Mouse (Mus musculus) retina, postnatal 7 days (tissue): ENCODE data around the gene Twistnb.

ENCODE experiments used
- DNase-seq: peaks from one replicate; pipeline ENCODE4 v3.0.0-alpha.2; 2012; ENCODE audit warnings: low read depth, low spot score

Gene Twistnb

DNA sequence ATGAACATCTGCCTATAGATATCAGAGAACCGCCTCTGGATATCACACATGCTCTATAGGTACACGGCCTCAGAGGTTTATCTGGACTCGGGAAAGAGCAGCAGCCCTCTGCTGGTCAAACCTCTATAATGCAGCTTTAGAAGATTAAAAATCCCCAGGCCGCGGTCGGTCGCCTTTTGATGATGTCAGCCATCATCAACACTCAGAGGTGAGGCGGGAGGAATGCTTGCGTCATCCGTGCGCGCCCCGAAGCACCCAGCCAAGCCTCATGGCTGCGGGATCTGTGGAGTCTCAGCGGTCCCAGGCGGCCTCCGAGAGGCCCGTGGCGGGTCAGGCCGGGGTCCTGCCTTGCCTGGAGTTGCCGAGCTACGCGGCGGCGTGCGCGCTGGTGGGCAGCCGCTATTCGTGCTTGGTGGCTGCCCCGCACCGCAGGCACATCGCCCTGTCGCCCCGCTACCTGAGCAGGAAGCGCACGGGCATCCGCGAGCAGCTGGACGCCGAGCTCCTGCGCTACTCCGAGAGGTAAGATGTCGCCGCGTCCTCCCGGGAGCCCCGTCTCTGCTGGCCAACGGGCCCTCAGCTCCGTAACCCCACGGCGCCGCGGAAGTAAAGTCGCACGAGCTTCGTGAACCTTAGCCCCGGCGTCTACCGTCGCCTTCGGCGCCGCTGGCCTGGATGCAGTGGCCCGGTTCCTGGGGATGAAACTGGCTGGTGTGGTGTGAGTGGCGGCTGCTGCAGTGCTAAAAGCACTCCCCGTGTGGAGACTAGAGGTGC is at the start of gene Twistnb:
TSS of gene Twistnb (plus strand) at position 249 of the 774 bp plus-strand sequence.
- peak; percentile 94 for DNase-seq

DNA sequence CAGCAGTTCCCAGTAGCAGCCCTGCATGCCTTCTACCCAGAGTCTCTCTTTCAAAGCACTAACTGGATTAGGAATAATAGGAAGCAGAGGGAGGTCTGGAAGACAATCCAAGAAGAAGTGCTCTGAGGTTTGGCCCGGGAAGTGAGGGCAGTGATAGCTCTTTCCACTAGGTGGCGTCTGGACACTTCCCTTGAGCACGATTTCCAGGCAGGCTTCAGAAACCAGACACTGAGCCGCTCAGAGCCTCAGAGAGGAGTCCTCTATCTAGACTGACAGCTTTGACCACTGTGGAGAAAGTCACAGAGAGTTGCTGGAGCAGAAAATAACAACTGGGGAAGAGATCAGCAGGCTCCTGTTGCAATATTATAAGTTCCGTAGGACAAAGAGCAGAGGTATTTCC is 40.6 kb upstream of the Twistnb start:
- DNase-seq = peak; percentile 70

DNA sequence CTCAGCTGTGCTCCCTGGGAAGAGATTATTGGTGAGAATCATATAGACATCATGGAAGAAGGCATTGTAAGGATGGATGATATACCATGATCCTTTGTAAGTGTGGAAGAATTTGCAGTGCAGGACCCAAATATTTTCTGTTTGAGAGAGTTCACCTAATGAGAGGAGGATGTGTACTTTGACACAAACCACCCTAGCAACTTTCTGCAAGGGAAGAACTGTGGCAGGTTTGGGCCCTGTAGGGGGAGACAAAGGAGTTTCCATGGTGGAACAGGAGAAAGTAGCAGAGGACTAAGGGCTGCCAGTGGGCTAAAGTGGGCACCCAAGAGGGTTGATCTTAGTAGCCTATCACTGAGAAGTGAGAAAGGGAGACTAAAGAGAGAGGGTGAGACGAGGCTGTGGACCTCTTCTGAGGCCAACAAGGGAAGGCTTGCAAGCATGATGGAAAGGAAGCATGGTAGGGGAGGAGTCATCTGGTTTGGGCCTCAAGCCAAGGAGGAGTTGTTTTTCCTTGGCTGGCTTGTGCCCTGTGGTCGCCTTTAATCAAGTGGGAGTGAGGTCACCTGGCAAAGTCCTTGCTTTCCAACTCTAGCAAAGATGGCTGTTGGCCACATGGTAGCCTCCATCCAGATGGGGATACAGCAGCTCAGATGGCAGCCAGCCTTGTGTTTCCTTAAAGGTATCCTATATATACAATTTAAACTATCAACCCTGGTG is 38.4 kb upstream of the Twistnb start:
- DNase-seq = no peak

DNA sequence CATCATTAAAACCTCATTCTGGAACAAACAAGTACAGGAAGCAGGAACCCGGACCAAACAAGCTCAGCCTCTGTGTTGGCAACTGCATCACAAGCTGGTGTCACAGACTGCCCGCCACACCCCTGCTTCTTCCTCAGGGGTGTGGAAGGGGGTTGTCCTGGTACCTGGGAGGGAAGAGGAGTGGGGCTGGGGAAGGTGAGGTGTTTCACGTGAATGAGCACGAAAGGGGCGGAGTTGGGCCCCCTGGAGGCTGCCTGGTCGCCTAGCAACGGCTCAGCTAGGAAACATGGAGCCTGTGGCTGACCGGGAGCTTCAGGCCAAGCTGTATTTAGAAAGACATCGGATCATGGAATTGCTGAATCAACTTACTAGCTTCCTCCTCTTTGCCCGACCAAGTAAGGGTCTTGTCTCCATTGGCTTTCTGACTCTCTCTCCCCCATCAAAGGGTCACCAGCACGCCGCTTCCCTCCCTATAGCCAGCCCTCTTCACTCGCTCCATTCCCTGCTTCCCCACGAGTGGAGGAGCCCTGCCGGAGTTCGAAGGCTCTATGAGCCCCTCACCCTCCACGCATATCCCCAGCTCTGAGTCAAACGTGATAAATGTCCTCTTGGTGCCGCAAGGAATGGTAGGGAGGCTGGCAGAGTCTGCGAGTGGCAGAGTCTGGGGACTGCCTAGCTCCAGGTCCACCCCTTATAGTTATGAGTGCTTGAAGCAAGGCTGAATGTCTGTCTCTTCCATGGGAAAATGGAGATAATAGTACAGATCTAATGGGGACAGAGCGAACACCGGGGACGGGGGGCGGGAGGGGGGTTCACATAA is 34.4 kb upstream of the Twistnb start, which contains the start of gene Efcab10:
TSS of gene Efcab10 (plus strand) at position 51 of the 820 bp plus-strand sequence.
- peak; percentile 21 for DNase-seq

DNA sequence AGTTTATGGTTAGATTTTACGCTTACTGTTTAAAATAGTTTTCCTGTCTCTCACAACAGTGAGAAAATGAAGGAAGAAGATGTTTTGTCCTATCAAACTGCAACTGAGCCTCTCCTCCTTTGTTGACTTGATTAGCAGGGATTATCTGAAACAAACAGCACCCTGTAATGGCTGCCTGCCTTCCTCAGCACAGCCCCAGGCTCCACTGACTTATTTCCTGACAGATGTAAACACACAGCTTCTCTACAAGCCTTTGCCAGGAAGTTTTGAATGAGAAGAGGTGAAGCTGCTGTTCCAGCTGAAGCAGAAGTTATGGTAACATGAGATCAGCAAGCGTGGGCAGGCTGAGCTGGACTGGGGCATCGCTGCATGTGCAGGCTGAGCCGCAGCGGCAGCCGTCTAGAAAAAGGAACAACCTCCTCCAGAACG is 26.2 kb upstream of the Twistnb start:
- DNase-seq = no peak

DNA sequence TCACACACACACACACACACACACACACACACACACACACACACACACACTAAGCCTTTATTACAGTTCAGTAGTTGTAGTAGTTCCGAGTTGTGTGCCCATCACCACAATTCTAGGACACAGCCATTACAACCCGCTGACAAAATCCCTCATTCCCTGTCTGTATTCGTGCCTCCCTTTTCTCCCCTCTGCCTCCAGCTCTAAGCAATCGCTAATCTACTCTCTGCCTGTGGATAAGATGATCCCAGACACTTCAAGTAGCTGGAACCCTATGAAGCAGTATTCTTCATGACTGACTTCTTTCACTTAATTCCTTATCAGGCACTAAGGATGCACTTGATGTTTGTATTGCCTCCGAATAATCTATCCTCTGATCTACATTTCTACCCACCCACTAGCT is 24.4 kb upstream of the Twistnb start:
- DNase-seq = no peak

DNA sequence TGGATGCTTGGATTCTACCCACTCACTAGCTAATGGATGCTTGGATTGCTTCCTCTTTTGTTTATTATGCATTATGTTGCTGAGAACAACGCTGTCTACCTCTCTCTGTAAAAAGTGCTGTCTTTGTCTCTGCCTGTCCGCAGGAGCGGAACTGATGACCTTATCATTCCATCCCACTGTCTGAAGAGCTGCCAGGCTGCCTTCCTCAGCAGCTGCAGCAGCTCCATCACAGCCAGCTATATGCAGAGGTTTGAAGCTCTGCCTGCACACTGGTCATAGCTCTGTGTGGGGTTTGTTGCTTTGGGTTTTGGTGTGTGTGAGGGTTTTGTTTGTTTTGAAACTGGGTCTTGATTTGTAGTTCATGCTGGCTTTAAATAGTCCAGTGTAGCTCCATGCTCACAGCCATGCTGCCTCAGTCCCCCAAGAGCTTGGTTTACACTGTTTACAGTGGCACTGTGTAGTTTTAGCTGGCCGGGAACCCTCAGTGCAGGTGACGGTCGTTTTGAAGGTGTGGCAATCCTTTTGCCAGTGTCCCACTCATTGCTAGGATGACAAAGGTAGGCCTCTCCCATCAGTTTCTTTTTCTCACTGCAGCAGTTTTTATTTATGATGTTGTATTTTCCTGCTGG is 23.9 kb upstream of the Twistnb start:
- no peak for DNase-seq

DNA sequence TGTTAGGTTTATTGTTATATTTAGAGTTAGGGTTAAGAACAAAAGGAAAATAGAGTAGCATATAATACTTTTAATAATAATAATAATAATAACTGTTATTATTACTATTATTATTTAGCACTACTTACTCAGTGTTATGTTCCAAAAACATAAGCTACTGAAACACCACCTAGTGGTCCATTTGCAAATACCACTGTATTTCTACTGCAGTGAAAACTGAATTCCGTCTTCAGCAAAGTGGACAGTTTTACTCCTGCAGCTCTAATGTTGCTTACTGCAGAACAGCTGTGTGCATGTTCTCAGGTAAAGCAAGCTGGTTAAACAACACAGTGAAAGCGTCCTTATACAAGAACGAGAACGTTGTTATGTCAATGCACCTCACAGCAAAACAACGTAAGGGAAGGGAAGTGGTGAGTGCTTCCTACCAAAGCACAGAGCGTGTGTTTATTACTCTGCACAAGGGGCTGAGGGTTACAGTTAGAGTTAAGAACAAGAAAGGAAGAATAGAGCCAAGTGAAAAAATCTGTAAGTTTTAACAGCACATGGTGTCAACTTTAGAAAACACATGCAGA is 17.8 kb upstream of the Twistnb start:
- DNase-seq = no peak

DNA sequence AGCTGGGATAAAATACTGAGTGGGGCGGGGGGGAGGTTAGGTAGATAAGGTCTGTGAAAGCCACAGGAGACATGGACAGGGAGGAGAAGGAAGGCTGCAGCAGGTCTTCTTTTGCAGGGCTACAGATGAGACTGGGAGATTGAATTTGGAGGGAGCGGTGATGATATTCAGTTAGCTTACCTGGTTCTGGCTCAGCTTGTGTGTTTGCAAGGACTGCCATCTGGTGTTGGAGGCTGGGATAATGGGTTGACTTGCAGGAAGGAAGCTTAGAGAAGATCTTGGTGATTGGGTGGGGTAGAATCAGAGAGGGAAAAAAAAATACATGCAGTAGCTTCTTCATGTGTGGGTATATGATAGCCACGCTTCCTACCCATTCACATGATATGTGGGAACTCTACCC is 5.1 kb upstream of the Twistnb start:
- peak; percentile 57 for DNase-seq

DNA sequence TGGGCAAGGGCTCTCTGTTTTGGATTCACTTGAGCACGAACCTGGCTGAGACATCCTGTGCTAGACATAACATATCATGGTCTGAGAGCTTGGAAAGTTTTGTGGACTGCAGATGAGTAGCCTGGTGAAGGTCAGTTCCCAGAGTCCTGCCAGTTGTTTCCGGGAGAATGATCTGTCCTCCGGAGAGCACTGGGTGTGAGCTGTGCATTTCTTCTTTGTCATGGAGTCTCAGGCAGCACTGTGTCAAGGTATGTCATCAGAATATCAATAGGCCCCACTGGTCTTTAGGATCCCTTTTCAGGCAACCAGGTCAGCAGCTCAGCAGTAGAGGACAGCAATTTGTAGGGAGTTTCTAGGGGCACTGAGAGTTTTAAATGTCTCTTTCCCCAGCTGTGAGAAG is 2.1 kb upstream of the Twistnb start:
- no peak for DNase-seq

DNA sequence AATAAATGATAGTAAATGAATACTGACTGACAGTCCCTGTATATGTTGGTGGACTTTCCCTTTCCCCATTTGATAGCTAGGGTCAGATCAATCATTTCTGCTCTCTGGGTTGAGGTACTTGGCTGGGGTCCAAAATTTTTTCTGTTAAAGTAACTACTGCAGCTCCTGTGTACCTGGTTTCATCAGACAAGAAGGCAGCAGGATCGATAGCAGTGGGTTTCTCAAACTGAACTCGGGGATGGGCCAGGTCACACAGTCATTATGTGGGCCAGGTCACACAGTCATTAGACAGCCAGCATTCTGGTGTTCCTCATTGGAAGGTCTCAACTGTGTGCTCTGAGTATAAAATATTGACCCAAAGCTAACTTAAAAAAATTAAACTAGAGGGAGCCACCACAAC is 1.7 kb upstream of the Twistnb start:
- no peak for DNase-seq

DNA sequence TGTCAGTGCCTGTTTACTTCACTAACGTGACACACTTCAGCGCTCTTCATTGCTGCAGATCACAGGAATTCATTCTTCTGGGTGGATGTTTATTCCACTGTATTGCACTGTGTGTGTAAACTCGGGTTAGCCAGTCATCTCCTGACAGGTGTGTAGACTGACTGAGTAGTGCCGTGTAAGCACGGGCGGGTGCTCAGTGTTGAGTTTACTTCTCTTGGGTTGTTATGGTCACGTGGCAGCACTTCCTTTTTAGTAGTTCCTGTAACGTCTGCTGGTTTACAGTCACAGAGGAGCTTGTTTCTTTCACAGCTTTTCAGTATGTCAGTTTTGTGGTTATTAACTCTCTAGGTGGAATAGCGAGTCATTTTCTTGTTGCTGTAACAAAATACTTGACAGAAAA is 4.4 kb downstream of the Twistnb start:
- DNase-seq = no peak

DNA sequence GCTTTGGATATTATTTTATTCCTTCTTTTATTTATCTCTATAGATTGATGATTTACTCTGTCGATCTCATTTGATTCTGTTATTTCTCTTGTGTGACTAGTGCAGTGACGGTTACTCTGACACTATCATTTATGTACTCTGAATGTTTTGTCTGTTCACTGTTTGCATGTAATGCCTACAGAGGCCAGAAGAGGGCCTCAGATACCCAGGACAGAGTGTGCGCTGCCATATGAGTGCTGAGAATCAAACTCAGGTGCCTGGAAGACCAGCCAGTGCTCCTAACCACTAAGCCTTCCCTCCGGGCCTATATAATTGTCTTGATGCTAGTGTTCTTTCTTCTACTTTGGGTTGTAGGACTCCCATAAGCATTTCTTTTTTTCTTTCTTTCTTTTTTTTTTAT is 5.3 kb downstream of the Twistnb start:
- no peak for DNase-seq

DNA sequence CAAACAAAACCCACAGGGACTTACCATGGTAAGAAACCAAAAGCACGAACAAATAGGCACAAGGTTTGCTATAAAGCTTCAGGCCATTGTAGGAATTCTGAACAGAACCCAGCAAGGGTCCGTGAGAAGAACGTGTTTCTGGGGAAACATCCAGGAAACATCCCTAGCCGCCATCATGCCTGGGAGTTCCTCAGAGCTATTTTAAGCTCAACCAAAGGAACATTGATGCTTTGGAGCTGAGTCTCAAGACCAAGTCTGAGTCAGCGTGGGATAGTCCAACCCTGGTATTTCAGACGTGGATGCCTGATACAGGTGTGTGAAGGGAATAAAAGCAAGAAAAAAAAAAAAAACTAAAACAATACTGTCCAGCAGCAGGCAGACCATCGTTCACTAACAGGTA is 26.0 kb downstream of the Twistnb start:
- no peak for DNase-seq

DNA sequence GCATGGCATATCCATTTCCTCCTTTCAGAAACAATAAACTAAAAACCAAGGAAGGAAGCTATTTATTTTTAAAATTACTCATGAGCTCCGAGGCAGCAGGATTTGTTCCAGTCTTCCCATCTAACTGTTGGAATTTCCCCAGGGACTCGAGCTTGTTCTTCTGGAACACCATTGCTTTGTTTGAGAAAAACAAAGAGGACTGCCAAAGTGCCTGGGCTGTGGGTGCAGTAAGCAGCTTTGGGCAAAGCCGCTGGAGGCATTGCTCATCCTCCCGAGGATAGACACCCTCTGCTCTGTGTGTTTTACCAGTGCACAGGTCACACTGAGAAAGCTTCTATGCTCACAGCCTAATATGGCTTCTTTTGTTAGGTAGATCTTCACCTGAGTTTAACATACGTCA is 26.8 kb downstream of the Twistnb start:
- DNase-seq = no peak

DNA sequence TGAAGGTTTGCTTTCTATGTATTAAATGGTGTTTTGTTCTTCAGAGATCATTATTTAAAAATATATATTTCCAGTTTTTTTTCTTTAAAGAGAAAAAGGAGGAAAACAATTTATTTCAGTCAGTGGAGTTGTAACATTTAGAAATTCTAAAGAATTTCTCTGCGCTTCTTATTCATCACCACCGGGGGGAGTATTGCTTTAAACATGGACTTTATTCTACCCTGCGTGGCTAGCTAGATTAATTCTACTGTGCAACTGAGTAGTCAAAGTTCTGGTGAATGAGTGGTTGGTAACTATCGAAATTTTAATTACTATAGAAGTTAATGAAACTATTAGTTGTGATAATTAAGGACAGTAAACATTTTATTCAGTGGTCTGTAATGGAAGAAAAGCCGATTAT is 51.5 kb downstream of the Twistnb start:
- no peak for DNase-seq

DNA sequence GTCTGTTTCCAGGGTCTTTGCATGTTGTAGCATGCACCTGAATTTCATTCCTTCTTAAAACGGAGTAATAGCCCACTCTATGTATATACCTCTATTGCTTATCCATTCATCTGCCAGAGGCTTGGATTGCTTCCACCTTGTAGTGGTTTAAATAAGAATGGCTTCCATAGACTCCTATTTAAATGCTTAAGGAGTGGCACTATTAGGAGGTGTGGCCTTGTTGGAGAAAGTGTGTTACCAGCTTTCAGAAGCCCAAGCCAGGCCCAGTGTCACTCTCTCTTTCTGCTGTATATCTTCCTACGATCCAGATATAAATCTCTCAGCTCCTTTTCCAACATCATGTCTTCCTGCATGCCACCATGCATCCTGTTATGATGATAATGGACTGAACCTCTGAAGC is 53.5 kb downstream of the Twistnb start:
- DNase-seq = no peak
